In genomic region chr12:32172826-32173225, GRCm38 (mm10) we compare ENCODE assay signal across 17 mouse cellular contexts.
"Had no signal": no experiment of that assay in that cellular context is flagged by ENCODE, and none has a peak within 500 bp of the region (broad histone marks: within the 10 kb centered on the region; RNA-seq: fewer than 3 reads in every experiment).

No protein-coding gene starts in this region.

- H3K4me3 ChIP-seq: liver, embryonic 13.5 days; liver, embryonic 15.5 days; lung, embryonic 15.5 days; megakaryocyte, embryonic 14.5 days; midbrain, embryonic 13.5 days; midbrain, embryonic 15.5 days; neural tube, embryonic 12.5 days; stomach, embryonic 15.5 days had no signal

- DNase-seq: liver, embryonic 13.5 days; liver, postnatal 0 days; lung, adult 2 months; lung, postnatal 14 days; lung, postnatal 36 days; thymus, adult 2 months; thymus, postnatal 25 days; thymus, postnatal 4 days had no signal

- H3K27ac ChIP-seq: liver, embryonic 13.5 days; liver, embryonic 15.5 days; lung, embryonic 15.5 days; macrophage; midbrain, embryonic 13.5 days; midbrain, embryonic 15.5 days; neural tube, embryonic 12.5 days; stomach, embryonic 15.5 days; stomach, postnatal 0 days had no signal
